ENCODE assay signal across 22 mouse cellular contexts in the genomic region with DNA sequence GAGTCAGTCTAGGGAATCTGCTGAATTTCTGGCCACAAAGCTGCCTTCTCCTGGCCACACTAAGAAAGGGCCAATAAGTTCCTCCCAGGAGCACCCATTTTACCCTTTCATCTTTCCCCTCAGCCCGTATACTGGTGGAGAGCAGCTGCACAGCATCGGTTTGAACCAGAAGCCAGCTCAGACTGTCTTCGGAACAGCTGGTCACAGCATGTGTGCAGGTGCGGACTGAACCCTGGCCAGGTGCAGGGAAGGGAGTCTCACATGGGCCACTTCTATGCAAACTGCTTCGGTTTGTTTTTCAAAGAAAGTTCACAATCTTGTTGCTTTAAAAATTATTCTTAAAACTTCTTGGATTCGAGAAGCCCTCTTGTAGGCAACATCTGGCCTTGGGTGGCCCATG. TPM values are rescaled to one million over a fixed set of nuclear protein-coding genes. Genes with fewer than 3 reads are reported as not detected.
"Had no signal": no experiment of that assay in that cellular context is flagged by ENCODE, and none has a peak within 500 bp of the region (broad histone marks: within the 10 kb centered on the region; RNA-seq: fewer than 3 reads in every experiment).

No protein-coding gene starts in this region.

- H3K27me3 ChIP-seq: liver, embryonic 15.5 days; lung, embryonic 15.5 days; neural tube, embryonic 13.5 days; neural tube, embryonic 15.5 days; stomach, embryonic 15.5 days had no signal

- H3K36me3 ChIP-seq: liver, embryonic 15.5 days; lung, embryonic 15.5 days; neural tube, embryonic 13.5 days; neural tube, embryonic 15.5 days; stomach, embryonic 15.5 days had no signal

- H3K4me1 ChIP-seq: liver, embryonic 15.5 days; lung, embryonic 15.5 days; megakaryocyte, embryonic 14.5 days; stomach, embryonic 15.5 days had no signal

- H3K4me2 ChIP-seq: liver, embryonic 15.5 days; lung, embryonic 15.5 days; midbrain, embryonic 11.5 days; neural tube, embryonic 13.5 days; neural tube, embryonic 15.5 days; stomach, embryonic 15.5 days had no signal

- ATAC-seq: liver, postnatal 0 days; lung, postnatal 0 days; midbrain, embryonic 16.5 days had no signal

- H3K4me3 ChIP-seq: liver, embryonic 15.5 days; lung, embryonic 15.5 days; megakaryocyte, embryonic 14.5 days; myocyte; neural tube, embryonic 13.5 days; neural tube, embryonic 15.5 days; stomach, embryonic 15.5 days had no signal

- H3K27ac ChIP-seq: liver, embryonic 15.5 days; lung, embryonic 15.5 days; macrophage; neural tube, embryonic 13.5 days; neural tube, embryonic 15.5 days; stomach, embryonic 15.5 days; stomach, postnatal 0 days had no signal

- H3K9me3 ChIP-seq: liver, embryonic 15.5 days; lung, embryonic 15.5 days; neural tube, embryonic 13.5 days; stomach, embryonic 15.5 days had no signal

- H3K9ac ChIP-seq: liver, embryonic 15.5 days; liver, postnatal 0 days; lung, embryonic 15.5 days; neural tube, embryonic 13.5 days; neural tube, embryonic 15.5 days; stomach, embryonic 15.5 days had no signal

- DNase-seq: liver, postnatal 0 days; lung, adult 2 months; lung, postnatal 14 days; lung, postnatal 36 days; midbrain, embryonic 14.5 days; right cerebral cortex, postnatal 14 days; thymus, adult 2 months; thymus, postnatal 25 days; thymus, postnatal 4 days had no signal

RNA-seq across cellular contexts. Expression of a gene that starts 53.7 kb away (rescaled TPM):
- polyA plus RNA-seq: lung, postnatal 0 days; macrophage; midbrain, embryonic 11.5 days; myocyte; spleen, adult 2 months; thymus, adult 2 months had no signal
